Mouse (Mus musculus): ENCODE measurements around the gene Hoxa7. TPM values are rescaled to one million over a fixed set of nuclear protein-coding genes. Genes with fewer than 3 reads are reported as not detected.

Gene Hoxa7
- polyA plus RNA-seq, 1 experiment from 2014 or later, result 8.1 TPM

DNA sequence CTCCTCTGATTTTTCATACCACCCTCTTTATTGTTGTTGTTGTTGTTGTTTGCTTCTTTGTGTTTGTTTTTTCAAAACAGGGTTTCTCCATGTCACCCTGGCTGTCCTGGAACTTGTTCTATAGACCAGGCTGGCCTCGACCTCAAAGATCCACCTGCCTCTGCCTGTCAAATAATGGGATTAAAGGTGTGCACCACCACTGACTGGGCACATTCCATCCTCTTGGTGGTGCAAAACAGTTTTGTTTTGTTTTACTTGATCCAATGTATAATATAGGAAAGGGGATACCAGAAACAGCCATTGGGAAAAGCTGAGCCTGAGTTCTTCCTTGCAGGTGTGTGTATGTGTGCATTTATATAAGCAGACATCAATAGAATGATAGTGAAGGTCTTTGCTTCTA, 35.2 kb downstream of the Hoxa7 start:
- H3K9ac ChIP-seq (ENCODE audit: low read length), result no peak overlapping the region
- H3K9me3 ChIP-seq (ENCODE audit: control insufficient read depth, low read length), result no peaks in the 10 kb centered on the region
- H3K4me1 ChIP-seq (replicated peaks; ENCODE audit: control insufficient read depth, insufficient read depth), result peaks cover 3% of the 10 kb centered on the region; the same call in 1 of the 2 replicates
- H3K4me2 ChIP-seq (replicated peaks; ENCODE audit: low read depth), result no peak overlapping the region
- ATAC-seq (ENCODE audit: low FRiP score, low TSS enrichment) (no peak), DNase-seq (ENCODE audit: low spot score) (no peak)
- TF ChIP-seq EP300 (optimal IDR thresholded peaks at IDR 0.05) (no peak), CTCF (IDR thresholded peaks at IDR 0.05; ENCODE audit: low read depth) (peak; percentile 60)
- no peak overlapping the region for H3K27ac ChIP-seq (replicated peaks)
- WGBS, result 67% methylated on average over 1 of the region's 1 CpGs
- no peaks in the 10 kb centered on the region for H3K36me3 ChIP-seq (ENCODE audit: control insufficient read depth, insufficient read depth, low read length)
- H3K27me3 ChIP-seq (ENCODE audit: control insufficient read depth, insufficient read depth, low read length), result peaks cover 2% of the 10 kb centered on the region; the same call in 1 of the 2 replicates
- no peak overlapping the region for H3K4me3 ChIP-seq (ENCODE audit: low read depth, low read length)

DNA sequence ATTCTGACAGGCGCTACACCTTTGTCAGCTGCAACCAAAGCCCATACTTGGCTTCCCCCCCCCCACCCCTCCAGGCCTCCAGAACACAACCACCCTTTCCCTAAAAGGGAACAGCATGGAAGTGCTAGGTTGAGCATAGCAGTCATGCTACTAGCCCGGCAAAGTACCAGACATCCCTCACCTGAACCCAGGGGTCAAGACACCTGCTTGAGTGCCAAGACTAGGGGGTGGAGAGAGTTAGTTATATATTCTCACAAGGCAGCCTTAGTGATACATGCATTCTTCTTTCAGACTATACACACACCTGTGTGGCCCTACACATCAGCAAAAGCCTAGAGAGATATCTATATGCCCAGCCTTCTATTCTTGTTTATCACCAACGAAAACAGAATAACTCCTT, 35.8 kb downstream of the Hoxa7 start:
- no peak overlapping the region for H3K27ac ChIP-seq (replicated peaks)
- ATAC-seq (ENCODE audit: low FRiP score, low TSS enrichment) (no peak), DNase-seq (ENCODE audit: low spot score) (no peak)
- H3K4me3 ChIP-seq (ENCODE audit: low read depth, low read length), result no peak overlapping the region
- peaks cover 3% of the 10 kb centered on the region; the same call in 1 of the 2 replicates for H3K4me1 ChIP-seq (replicated peaks; ENCODE audit: control insufficient read depth, insufficient read depth)
- H3K27me3 ChIP-seq (ENCODE audit: control insufficient read depth, insufficient read depth, low read length), result peaks cover 2% of the 10 kb centered on the region; the same call in 1 of the 2 replicates
- no peak for TF ChIP-seq CTCF (IDR thresholded peaks at IDR 0.05; ENCODE audit: low read depth)
- no peak for TF ChIP-seq EP300 (optimal IDR thresholded peaks at IDR 0.05)
- no peak overlapping the region for H3K9ac ChIP-seq (ENCODE audit: low read length)
- 45% methylated on average over 3 of the region's 3 CpGs for WGBS
- H3K9me3 ChIP-seq (ENCODE audit: control insufficient read depth, low read length), result no peaks in the 10 kb centered on the region
- H3K36me3 ChIP-seq (ENCODE audit: control insufficient read depth, insufficient read depth, low read length), result no peaks in the 10 kb centered on the region
- H3K4me2 ChIP-seq (replicated peaks; ENCODE audit: low read depth), result peak overlapping the region; percentile 1; the same call in 1 of the 2 replicates

DNA sequence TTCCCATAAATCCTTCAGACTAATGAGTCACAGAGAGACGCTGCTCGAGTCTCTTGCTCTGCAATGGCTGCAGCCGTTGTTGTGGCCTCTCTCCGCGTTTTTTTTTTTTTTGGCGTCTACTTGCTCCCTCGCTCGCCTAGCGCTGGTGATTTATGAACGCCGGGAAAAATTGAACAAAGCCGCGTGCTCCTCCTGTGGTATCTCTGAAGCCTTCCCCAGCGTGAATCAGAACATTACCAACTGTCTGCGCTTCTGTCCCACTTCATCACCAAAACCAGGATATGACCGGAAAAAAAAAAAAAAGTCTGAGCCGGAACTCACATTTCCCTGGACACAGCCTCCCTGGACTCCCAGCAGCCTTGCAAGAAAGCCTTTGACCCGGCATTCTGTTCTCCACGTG, 36.4 kb downstream of the Hoxa7 start:
- H3K27me3 ChIP-seq (ENCODE audit: control insufficient read depth, insufficient read depth, low read length), result peaks cover 2% of the 10 kb centered on the region; the same call in 1 of the 2 replicates

DNA sequence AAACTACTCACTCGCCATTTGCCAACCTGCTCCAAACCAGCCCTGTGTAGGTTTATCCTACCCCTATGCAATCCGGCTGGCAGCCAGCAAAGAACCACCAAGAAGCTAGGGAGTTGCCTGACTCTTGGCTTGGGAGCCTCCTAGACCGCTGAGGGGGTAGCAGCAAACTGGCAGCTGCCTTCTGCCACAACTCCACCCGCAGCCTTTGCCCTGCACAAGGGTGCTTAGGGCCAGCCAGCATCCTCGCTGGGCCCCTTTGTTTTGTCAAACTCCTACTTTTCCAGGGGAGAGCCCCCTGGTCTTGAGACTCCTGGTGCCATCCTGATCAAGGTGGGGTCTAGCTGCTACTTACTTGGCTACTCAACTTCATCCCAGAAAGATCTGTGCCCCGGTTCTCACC, 37.0 kb downstream of the Hoxa7 start:
- Histone ChIP-seq H3K27ac (replicated peaks) (peak overlapping the region; percentile 61), H3K9ac (ENCODE audit: low read length) (no peak overlapping the region), H3K36me3 (ENCODE audit: control insufficient read depth, insufficient read depth, low read length) (no peaks in the 10 kb centered on the region), H3K27me3 (ENCODE audit: control insufficient read depth, insufficient read depth, low read length) (peaks cover 2% of the 10 kb centered on the region; the same call in 1 of the 2 replicates), H3K9me3 (ENCODE audit: control insufficient read depth, low read length) (no peaks in the 10 kb centered on the region), H3K4me2 (replicated peaks; ENCODE audit: low read depth) (peak overlapping the region; percentile 34), H3K4me1 (replicated peaks; ENCODE audit: control insufficient read depth, insufficient read depth) (peaks cover 3% of the 10 kb centered on the region; the same call in 1 of the 2 replicates), H3K4me3 (ENCODE audit: low read depth, low read length) (peak overlapping the region; percentile 17; the same call in 1 of the 2 replicates)
- whole genome bisulfite sequencing, result 27% methylated on average over 6 of the region's 6 CpGs
- DNase-seq (ENCODE audit: low spot score) (no peak), ATAC-seq (ENCODE audit: low FRiP score, low TSS enrichment) (no peak)
- TF ChIP-seq EP300 (optimal IDR thresholded peaks at IDR 0.05), result no peak
- TF ChIP-seq CTCF (IDR thresholded peaks at IDR 0.05; ENCODE audit: low read depth), result no peak

More for the DNA sequence above, 36.4 kb downstream of the Hoxa7 start:
- Histone ChIP-seq H3K36me3 (ENCODE audit: control insufficient read depth, insufficient read depth, low read length) (no peaks in the 10 kb centered on the region), H3K9me3 (ENCODE audit: control insufficient read depth, low read length) (no peaks in the 10 kb centered on the region), H3K4me3 (ENCODE audit: low read depth, low read length) (0 out of 2 replicates have a peak overlapping the region, but pooled peaks have one; percentile 17), H3K4me2 (replicated peaks; ENCODE audit: low read depth) (peak overlapping the region; percentile 34; the same call in 1 of the 2 replicates), H3K9ac (ENCODE audit: low read length) (peak overlapping the region; percentile 18; the same call in 1 of the 2 replicates), H3K27ac (replicated peaks) (0 out of 2 replicates have a peak overlapping the region, but pooled peaks have one; percentile 35), H3K4me1 (replicated peaks; ENCODE audit: control insufficient read depth, insufficient read depth) (peaks cover 3% of the 10 kb centered on the region; the same call in 1 of the 2 replicates)
- 3% methylated on average over 19 of the region's 19 CpGs for WGBS
- ATAC-seq (ENCODE audit: low FRiP score, low TSS enrichment), result no peak
- TF ChIP-seq CTCF (IDR thresholded peaks at IDR 0.05; ENCODE audit: low read depth), result no peak
- DNase-seq (ENCODE audit: low spot score), result no peak

DNA sequence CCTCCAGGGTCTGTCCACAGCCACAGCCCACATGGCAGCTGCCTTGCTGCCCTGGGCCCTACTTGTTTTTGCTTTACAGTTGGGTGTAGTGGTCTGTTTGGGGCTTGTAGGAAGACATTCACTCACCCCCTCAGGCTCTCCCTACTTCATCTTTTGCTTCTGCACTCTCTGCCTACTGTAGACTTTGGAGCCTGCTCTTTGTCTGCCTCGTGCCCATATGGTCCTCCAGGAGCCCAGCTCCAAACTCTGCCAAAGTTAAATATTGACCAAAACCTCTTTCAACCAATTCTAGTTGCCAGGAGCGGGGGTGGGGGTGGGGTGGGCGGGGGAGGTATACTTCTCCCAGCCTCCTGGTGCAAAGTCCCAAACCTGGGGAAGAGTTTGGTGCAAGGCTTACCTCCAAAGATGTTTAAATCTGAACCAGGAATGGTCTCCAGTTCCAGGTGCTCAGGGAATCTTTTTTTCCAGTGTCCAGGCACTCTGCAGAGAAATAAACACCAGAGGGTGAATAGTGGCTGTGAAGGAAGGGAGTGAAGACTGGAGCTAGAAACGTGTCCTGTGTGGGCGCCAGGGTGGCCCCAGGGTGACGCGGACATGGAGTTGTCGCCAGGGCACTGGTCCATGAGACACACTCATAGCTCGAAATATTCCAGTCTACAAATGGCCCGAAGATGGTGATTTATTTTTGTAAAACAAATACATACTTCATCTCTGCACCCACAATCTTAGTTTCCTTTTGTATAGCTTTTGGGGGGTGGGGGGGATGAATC, 38.2 kb downstream of the Hoxa7 start:
- peak overlapping the region; percentile 23; the same call in 1 of the 2 replicates for H3K4me2 ChIP-seq (replicated peaks; ENCODE audit: low read depth)
- no peak overlapping the region for H3K4me3 ChIP-seq (ENCODE audit: low read depth, low read length)
- 20% methylated on average over 10 of the region's 10 CpGs for WGBS
- H3K27me3 ChIP-seq (ENCODE audit: control insufficient read depth, insufficient read depth, low read length), result peaks cover 2% of the 10 kb centered on the region; the same call in 1 of the 2 replicates
- no peaks in the 10 kb centered on the region for H3K9me3 ChIP-seq (ENCODE audit: control insufficient read depth, low read length)
- DNase-seq (ENCODE audit: low spot score), result no peak
- TF ChIP-seq CTCF (IDR thresholded peaks at IDR 0.05; ENCODE audit: low read depth), result no peak
- no peak for TF ChIP-seq EP300 (optimal IDR thresholded peaks at IDR 0.05)
- H3K27ac ChIP-seq (replicated peaks), result peak overlapping the region; percentile 75
- H3K4me1 ChIP-seq (replicated peaks; ENCODE audit: control insufficient read depth, insufficient read depth), result peaks cover 3% of the 10 kb centered on the region; the same call in 1 of the 2 replicates
- no peak overlapping the region for H3K9ac ChIP-seq (ENCODE audit: low read length)
- no peak for ATAC-seq (ENCODE audit: low FRiP score, low TSS enrichment)
- no peaks in the 10 kb centered on the region for H3K36me3 ChIP-seq (ENCODE audit: control insufficient read depth, insufficient read depth, low read length)

DNA sequence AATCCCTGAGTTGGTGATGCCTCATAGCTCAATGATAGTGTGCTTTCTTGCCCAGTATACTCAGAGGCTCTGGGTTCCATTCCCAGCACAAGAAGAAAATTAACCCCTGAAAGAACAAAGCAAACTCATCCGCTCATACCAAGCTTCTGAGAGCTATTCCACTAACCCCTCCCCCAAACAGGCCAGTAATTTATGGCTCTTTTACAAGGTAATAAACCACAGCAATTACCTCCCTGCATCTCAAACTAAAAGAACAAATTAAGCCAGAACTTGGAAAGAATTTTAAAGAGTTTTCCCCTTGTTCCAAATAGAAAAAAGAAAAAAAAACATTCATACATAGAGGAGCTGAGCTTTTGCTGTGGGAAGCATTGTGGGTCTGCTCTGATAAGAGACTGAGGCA, 38.9 kb downstream of the Hoxa7 start:
- 0 out of 2 replicates have a peak overlapping the region, but pooled peaks have one; percentile 5 for H3K4me2 ChIP-seq (replicated peaks; ENCODE audit: low read depth)
- H3K36me3 ChIP-seq (ENCODE audit: control insufficient read depth, insufficient read depth, low read length), result no peaks in the 10 kb centered on the region
- H3K27me3 ChIP-seq (ENCODE audit: control insufficient read depth, insufficient read depth, low read length), result peaks cover 2% of the 10 kb centered on the region; the same call in 1 of the 2 replicates
- no peak for ATAC-seq (ENCODE audit: low FRiP score, low TSS enrichment)
- H3K27ac ChIP-seq (replicated peaks), result peak overlapping the region; percentile 75
- 41% methylated on average over 1 of the region's 1 CpGs for WGBS
- H3K4me3 ChIP-seq (ENCODE audit: low read depth, low read length), result no peak overlapping the region
- H3K9ac ChIP-seq (ENCODE audit: low read length), result no peak overlapping the region
- DNase-seq (ENCODE audit: low spot score), result no peak
- no peak for TF ChIP-seq CTCF (IDR thresholded peaks at IDR 0.05; ENCODE audit: low read depth)
- TF ChIP-seq EP300 (optimal IDR thresholded peaks at IDR 0.05), result no peak
- H3K9me3 ChIP-seq (ENCODE audit: control insufficient read depth, low read length), result no peaks in the 10 kb centered on the region
- peaks cover 3% of the 10 kb centered on the region; the same call in 1 of the 2 replicates for H3K4me1 ChIP-seq (replicated peaks; ENCODE audit: control insufficient read depth, insufficient read depth)
